Mouse (Mus musculus): ENCODE data around the gene Dbr1. TPM values are rescaled to one million over a fixed set of nuclear protein-coding genes. Genes with fewer than 3 reads are reported as not detected.
A peak's percentile ranks its signal among the peaks of the same experiment; 100 is the strongest.

The Dbr1 gene
- polyA plus RNA-seq, 1 experiment, result 6.8 TPM

DNA sequence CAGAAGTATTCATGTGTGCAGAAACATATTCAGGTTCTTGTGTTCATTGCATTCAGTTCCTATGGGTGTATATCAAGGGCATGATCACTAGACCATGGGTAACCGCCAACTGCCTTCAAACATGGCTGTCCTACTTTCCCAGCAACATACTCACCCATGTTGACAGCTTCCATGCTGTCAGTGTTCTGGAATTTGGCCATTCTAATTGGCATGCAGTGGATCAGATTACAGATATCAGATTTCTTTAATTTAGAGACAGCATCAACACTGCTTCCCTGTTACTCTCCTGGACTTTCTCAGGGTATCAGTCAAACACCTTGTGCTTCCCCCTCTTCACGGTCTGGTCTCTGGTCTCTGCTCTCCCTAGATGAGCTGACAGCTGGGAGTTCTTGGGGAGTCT, 28.0 kb downstream of the Dbr1 start:
- H3K4me3 ChIP-seq (replicated peaks; ENCODE audit: extremely low read depth, low read depth, low read length), result no peak overlapping the region
- DNase-seq, result no peak
- TF ChIP-seq CTCF (IDR thresholded peaks at IDR 0.05; ENCODE audit: insufficient read depth, low read length) (no peak), POLR2A (IDR thresholded peaks at IDR 0.05; ENCODE audit: borderline replicate concordance, extremely low read depth, low read depth, low read length) (no peak)
- WGBS, result 79% methylated on average over 2 of the region's 2 CpGs
- no peaks in the 10 kb centered on the region for H3K4me1 ChIP-seq (ENCODE audit: control insufficient read depth, insufficient read depth, low read length)

DNA sequence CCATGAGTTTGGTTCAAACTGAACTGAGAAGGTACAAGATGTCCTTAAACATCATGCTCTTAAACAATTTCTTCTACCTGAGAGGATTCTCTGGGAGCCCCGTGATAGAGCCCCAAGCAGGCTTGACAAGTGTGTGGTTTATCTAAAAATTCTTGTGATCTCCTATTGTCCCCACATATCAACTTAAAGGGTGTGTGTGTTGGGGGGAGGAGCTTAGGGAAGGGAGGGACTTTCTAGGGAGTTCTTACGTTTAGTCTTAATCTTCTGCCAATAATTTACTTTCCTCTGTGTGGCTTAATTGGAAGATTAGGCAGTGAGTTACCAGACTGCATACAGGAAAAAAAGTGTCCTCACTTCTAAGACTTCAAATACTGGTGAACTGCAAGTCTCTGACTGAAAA, 36.6 kb downstream of the Dbr1 start, which contains the start of gene A4gnt:
Gene A4gnt (plus strand): TSS at position 301 of the 400 bp plus-strand sequence.
- DNase-seq, result no peak
- Histone ChIP-seq H3K4me1 (ENCODE audit: control insufficient read depth, insufficient read depth, low read length) (no peaks in the 10 kb centered on the region), H3K4me3 (replicated peaks; ENCODE audit: extremely low read depth, low read depth, low read length) (no peak within 1 kb of the TSS)
- TF ChIP-seq CTCF (IDR thresholded peaks at IDR 0.05; ENCODE audit: insufficient read depth, low read length), result no peak
- TF ChIP-seq POLR2A (IDR thresholded peaks at IDR 0.05; ENCODE audit: borderline replicate concordance, extremely low read depth, low read depth, low read length), result no peak
- WGBS, result 36% methylated on average over 2 of the region's 2 CpGs

DNA sequence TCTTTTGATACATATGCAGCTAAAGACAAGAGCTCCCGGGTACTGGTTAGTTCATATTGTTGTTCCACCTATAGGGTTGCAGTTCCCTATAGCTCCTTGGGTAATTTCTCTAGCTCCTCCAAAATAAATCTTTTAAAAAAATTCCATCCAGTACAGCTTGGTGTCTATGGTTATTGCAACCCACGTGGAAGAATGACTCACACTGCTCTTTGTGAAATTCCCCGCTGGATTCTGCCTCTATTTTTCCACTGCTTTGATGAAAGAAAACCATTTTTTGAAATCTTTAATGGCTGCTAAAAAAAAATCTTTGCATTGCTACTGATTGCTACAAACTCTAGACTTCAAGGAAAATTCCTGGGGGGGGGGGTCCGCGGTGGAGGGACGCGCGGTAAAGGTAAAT, 44.1 kb downstream of the Dbr1 start:
- 90% methylated on average over 8 of the region's 8 CpGs for WGBS
- DNase-seq, result no peak
- no peak for TF ChIP-seq POLR2A (IDR thresholded peaks at IDR 0.05; ENCODE audit: borderline replicate concordance, extremely low read depth, low read depth, low read length)
- no peak for TF ChIP-seq CTCF (IDR thresholded peaks at IDR 0.05; ENCODE audit: insufficient read depth, low read length)
- H3K4me1 ChIP-seq (ENCODE audit: control insufficient read depth, insufficient read depth, low read length), result no peaks in the 10 kb centered on the region
- H3K4me3 ChIP-seq (replicated peaks; ENCODE audit: extremely low read depth, low read depth, low read length), result no peak overlapping the region

DNA sequence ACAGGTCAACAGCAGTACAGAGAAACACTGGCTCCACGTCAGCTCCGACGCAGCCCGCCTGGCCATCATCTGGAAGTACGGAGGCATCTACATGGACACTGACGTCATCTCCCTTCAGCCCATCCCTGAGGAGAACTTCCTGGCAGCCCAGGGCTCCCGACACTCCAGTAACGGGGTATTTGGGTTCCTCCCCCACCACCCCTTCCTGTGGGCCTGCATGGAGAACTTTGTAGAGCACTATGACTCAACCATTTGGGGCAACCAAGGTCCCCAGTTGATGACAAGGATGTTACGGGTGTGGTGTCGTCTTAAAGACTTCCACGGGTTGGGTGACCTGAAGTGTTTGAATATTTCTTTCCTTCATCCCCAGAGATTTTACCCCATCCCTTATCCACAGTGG, 44.6 kb downstream of the Dbr1 start:
- no peak overlapping the region for H3K4me3 ChIP-seq (replicated peaks; ENCODE audit: extremely low read depth, low read depth, low read length)
- 86% methylated on average over 11 of the region's 11 CpGs for WGBS
- DNase-seq, result no peak
- no peak for TF ChIP-seq CTCF (IDR thresholded peaks at IDR 0.05; ENCODE audit: insufficient read depth, low read length)
- no peak for TF ChIP-seq POLR2A (IDR thresholded peaks at IDR 0.05; ENCODE audit: borderline replicate concordance, extremely low read depth, low read depth, low read length)
- H3K4me1 ChIP-seq (ENCODE audit: control insufficient read depth, insufficient read depth, low read length), result no peaks in the 10 kb centered on the region

DNA sequence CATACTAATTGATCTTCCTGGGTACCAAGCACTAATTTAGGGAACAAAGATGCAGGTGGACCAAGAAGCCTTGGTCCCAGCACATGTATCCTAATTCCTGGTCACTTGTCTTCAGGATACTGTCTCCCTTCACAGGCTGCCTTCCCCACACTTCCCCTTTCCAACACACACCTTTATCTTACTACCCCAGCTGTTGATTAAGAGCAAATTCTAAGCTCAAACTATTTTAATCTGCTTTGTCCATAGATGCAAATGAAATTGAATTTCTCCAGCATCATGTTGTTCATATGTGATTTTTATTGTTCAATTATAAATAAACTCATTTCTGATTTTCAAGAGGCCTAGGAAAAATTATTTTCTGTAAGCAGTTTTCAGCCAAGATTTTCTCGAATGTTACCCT, 46.4 kb downstream of the Dbr1 start:
- Histone ChIP-seq H3K4me1 (ENCODE audit: control insufficient read depth, insufficient read depth, low read length) (no peaks in the 10 kb centered on the region), H3K4me3 (replicated peaks; ENCODE audit: extremely low read depth, low read depth, low read length) (no peak overlapping the region)
- no peak for DNase-seq
- WGBS, result 76% methylated on average over 1 of the region's 1 CpGs
- no peak for TF ChIP-seq POLR2A (IDR thresholded peaks at IDR 0.05; ENCODE audit: borderline replicate concordance, extremely low read depth, low read depth, low read length)
- TF ChIP-seq CTCF (IDR thresholded peaks at IDR 0.05; ENCODE audit: insufficient read depth, low read length), result no peak

DNA sequence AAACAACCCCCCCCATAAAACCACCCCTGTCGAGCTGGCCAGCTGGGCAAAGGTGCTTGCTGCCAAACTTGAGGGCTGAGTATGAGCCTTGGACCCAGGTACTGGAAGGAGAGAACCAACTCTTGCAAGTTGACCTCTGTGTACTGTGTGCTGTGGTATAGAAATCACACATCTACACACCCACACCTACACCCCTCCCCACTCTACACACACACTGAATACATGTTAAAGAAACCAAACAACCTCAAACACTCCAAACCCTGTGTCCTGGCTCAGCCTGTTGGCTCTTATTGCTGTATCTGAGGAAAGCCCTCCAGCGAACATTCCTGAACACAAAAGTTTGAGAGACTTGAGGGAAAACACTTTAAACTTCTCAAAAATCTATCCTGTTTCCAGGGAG, 47.4 kb downstream of the Dbr1 start:
- no peak for TF ChIP-seq POLR2A (IDR thresholded peaks at IDR 0.05; ENCODE audit: borderline replicate concordance, extremely low read depth, low read depth, low read length)
- TF ChIP-seq CTCF (IDR thresholded peaks at IDR 0.05; ENCODE audit: insufficient read depth, low read length), result no peak
- WGBS, result 22% methylated on average over 2 of the region's 2 CpGs
- H3K4me3 ChIP-seq (replicated peaks; ENCODE audit: extremely low read depth, low read depth, low read length), result no peak overlapping the region

DNA sequence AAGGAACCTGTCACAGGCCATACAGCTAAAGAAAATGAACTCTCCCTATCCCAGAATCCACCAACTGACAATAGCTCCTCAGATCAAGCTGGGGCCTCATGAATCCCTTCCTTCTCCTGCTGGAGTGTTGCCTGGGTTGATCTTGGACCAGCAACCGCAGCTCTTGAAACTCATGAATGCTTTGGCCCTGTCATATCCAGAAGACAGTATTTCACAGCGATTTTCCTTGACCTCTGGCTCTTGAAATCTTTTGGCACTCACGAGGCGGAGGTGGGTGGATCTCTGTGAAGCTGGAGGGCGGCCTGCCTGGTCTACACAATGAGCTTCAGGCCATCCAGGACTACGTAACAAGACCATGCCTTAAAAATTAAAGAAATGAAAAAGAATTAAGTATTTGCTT, 48.5 kb downstream of the Dbr1 start:
- Histone ChIP-seq H3K4me1 (ENCODE audit: control insufficient read depth, insufficient read depth, low read length) (no peaks in the 10 kb centered on the region), H3K4me3 (replicated peaks; ENCODE audit: extremely low read depth, low read depth, low read length) (no peak overlapping the region)
- TF ChIP-seq CTCF (IDR thresholded peaks at IDR 0.05; ENCODE audit: insufficient read depth, low read length) (no peak), POLR2A (IDR thresholded peaks at IDR 0.05; ENCODE audit: borderline replicate concordance, extremely low read depth, low read depth, low read length) (no peak)
- whole genome bisulfite sequencing, result 50% methylated on average over 6 of the region's 6 CpGs
- no peak for DNase-seq

More for the DNA sequence above, 47.4 kb downstream of the Dbr1 start:
- DNase-seq, result no peak
- no peaks in the 10 kb centered on the region for H3K4me1 ChIP-seq (ENCODE audit: control insufficient read depth, insufficient read depth, low read length)

DNA sequence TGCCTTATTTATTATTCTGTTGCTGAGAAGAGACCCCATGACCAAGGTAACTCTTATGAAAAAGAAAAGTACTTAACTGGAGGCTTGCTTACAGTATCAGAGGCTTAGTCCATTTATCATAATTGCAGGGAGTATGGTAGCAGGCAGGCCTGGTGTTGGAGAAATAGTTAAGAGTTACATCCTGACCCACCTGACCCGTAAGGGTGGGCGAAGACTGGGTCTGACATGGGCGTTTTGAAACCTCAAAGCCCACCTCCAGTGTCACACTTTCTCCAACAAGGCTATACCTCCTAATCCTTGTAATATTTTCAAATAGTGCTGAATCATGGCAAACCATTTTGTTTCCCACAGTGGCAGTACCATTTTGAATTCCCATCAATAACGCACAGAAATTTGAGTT, 53.0 kb downstream of the Dbr1 start:
- no peak overlapping the region for H3K4me3 ChIP-seq (replicated peaks; ENCODE audit: extremely low read depth, low read depth, low read length)
- no peak for TF ChIP-seq POLR2A (IDR thresholded peaks at IDR 0.05; ENCODE audit: borderline replicate concordance, extremely low read depth, low read depth, low read length)
- no peak for TF ChIP-seq CTCF (IDR thresholded peaks at IDR 0.05; ENCODE audit: insufficient read depth, low read length)
- WGBS, result 70% methylated on average over 4 of the region's 4 CpGs
- no peaks in the 10 kb centered on the region; the same call in 1 of the 2 replicates for H3K4me1 ChIP-seq (ENCODE audit: control insufficient read depth, insufficient read depth, low read length)
- no peak for DNase-seq

DNA sequence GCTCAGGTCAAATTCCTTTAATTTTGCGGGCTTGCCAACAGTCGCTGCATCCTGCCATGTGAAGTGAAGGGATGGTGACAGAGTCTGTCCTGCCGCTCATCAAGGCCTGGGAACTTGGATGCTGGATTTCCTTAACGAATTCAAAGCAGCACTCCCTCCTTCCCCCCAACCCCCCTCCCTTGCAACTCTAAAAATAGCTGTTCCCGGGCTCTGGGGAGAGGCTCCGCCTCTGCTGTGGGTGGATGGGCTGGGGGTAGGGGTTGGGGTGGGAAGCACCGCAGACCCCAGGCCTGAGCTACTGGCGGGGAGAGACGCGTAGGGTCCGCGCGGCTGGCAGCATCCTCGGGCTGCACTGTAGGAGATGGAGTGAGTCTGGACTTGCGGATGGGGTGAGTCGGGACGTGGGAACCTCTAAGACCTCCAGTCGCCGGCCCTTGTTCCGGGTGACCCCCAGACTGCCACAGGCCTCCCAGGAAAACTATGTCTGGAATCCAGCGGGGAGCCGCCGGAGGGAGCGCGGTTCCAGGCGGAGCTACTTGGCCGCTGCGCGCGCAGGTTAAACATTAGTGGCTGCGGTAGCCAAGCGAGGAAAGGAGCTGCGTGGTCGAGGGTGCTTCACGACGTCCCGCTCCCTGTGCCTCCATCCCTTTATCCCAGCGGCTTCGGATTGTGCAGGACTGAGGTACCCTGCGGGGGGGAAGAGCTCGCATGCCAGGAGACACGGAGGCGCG, 53.8 kb downstream of the Dbr1 start, which contains the start of gene Dzip1l:
Gene Dzip1l (plus strand): TSS at position 216 of the 731 bp plus-strand sequence.
- TF ChIP-seq CTCF (IDR thresholded peaks at IDR 0.05; ENCODE audit: insufficient read depth, low read length) (no peak), POLR2A (IDR thresholded peaks at IDR 0.05; ENCODE audit: borderline replicate concordance, extremely low read depth, low read depth, low read length) (peak; percentile 28; the same call in 1 of the 2 replicates)
- peak; percentile 60 for DNase-seq

DNA sequence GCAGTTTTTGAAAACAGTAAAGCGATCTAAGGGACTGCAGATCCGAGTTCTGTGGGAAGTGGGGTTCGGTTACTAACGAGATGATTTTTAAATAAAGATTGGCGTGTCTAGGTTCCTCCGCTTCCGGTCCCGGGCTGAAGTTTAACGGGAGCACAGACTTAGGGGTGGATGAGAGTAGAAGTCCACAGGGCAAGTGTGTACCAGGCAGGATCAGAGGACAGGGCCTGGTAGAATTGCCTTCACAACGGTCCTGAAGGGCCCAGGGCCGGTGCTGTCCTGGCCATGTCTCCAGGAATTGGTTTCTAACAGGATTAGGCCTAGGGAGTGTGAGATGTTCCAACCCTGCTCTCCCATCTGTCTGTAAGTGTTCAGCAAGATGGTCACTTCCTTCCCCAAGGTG, 54.5 kb downstream of the Dbr1 start:
- WGBS, result 5% methylated on average over 11 of the region's 11 CpGs
- peak; percentile 28 for DNase-seq
- TF ChIP-seq CTCF (IDR thresholded peaks at IDR 0.05; ENCODE audit: insufficient read depth, low read length), result no peak
- TF ChIP-seq POLR2A (IDR thresholded peaks at IDR 0.05; ENCODE audit: borderline replicate concordance, extremely low read depth, low read depth, low read length), result no peak
- no peaks in the 10 kb centered on the region; the same call in 1 of the 2 replicates for H3K4me1 ChIP-seq (ENCODE audit: control insufficient read depth, insufficient read depth, low read length)
- H3K4me3 ChIP-seq (replicated peaks; ENCODE audit: extremely low read depth, low read depth, low read length), result peak overlapping the region; percentile 66

More for the DNA sequence above, 53.8 kb downstream of the Dbr1 start, which contains the start of gene Dzip1l:
- H3K4me1 ChIP-seq (ENCODE audit: control insufficient read depth, insufficient read depth, low read length), result no peaks in the 10 kb centered on the region; the same call in 1 of the 2 replicates
- peak within 1 kb of the TSS; percentile 66 for H3K4me3 ChIP-seq (replicated peaks; ENCODE audit: extremely low read depth, low read depth, low read length)
- WGBS, result 2% methylated on average over 44 of the region's 44 CpGs

Measured in lung, adult 2 months (tissue).